Mouse (Mus musculus): ENCODE results near the gene Sarnp.
"Not testable (repeated sequence)": the region's sequence is repeated elsewhere in the genome, so short reads cannot be mapped to it uniquely, and the experiment has no call there.

Gene Sarnp

GRCm38 (mm10) chr10:128803771-128804270 lies 13.3 kb upstream of the Sarnp start, which contains the start of gene Dnajc14:
TSS of gene Dnajc14 (plus strand) at chr10:128804062.
- H3K27me3 ChIP-seq (ENCODE audit: control insufficient read depth, insufficient read depth, low read length, poor library complexity, severe bottlenecking), result no peaks in the 10 kb centered on the region
- peaks cover 2% of the 10 kb centered on the region; the same call in 1 of the 2 replicates for H3K36me3 ChIP-seq (ENCODE audit: control insufficient read depth, insufficient read depth, low read length, poor library complexity, severe bottlenecking)
- no peak for DNase-seq (ENCODE audit: low read depth, low spot score)

DNA sequence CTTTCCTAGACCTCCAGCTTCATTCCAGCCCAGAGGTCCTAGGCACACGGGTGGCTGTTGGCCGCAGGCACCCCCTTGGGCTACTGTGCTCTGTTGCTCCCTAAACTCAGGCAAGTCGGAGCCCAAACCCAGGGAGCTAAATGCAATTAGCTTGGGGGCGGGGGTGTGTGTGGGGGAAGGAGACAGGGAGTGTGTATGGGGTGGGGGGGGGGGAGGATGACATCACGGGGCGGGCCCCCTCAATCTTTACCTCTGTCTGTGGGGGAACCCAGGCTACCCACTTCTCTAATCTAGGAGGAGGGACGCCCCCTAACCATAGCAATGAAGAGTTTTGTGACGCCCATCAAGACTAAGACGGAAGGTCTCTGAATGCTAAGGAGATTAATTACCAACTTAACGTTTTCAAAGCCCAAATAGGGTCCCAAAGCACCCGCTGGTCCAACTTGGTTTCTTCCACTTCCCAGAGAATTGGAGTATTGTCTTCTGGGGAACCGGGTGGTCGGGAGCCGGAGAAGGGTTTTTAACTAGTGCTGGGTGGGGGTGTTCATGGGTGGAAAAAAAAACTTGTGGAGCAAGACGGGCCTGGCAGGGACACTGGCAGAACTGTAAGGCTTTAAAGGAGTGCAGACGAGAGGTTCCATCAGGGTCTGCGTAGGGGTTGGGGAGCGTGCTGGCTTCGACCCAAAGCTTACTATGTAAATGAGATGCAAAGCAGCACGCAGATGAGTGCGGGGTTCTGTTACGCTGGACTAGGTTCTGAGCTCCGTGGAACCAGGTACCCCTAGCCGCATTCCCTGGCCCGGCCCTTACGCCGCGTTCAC lies 12.7 kb upstream of the Sarnp start, which contains the start of gene Tmem198b:
TSS of gene Tmem198b (minus strand) at position 100 of the 821 bp plus-strand sequence.
- Histone ChIP-seq H3K36me3 (ENCODE audit: control insufficient read depth, insufficient read depth, low read length, poor library complexity, severe bottlenecking) (peaks cover 5% of the 10 kb centered on the region; the same call in 1 of the 2 replicates), H3K27me3 (ENCODE audit: control insufficient read depth, insufficient read depth, low read length, poor library complexity, severe bottlenecking) (no peaks in the 10 kb centered on the region)
- peak; percentile 88 for DNase-seq (ENCODE audit: low read depth, low spot score)

DNA sequence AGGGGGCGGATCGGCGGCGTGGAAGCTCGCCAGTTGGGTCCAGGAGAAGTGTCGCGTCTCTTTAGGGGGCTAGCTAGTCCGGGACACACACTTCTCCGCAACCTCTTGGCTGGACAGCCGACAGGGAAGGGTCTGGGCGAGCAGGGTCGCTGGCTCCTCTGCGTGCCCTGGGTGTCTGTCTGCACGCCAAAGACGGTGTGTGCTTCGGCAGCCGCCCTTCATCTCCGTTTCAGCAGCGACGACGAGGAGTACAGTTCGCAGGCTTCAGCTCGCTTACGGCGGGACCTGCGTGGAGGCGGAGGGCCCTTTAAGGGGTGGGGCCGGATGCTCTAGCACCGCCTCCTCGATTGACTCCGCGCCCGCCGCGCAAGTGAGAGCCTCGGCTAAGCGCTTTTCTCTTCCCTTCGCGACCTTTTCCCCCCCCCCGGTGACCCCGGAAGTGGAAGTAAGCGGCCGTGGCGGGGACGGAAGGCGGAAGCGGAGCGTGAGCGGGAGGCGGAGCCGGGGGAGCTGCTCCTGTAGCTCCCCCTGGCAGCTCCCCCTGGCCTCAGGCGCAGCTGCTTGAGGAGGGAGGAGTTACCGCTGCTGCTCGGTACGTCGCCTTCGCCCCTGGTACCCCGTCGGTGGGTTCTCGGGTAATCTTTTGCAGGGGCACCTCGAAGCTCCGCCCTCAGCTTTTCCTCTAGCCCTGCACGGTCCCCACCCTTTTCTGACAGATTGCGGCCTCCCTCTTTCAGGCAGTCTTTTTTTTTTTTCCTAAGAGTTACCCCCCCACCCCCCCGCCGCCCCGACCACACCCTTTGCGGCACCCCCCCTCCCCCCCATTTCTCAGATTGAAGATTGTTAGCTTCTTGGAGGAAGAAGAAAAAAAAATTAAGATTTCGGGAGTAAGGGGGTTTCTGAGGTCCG lies 11.8 kb upstream of the Sarnp start:
- peak; percentile 98 for DNase-seq (ENCODE audit: low read depth, low spot score)
- H3K27me3 ChIP-seq (ENCODE audit: control insufficient read depth, insufficient read depth, low read length, poor library complexity, severe bottlenecking), result no peaks in the 10 kb centered on the region
- H3K36me3 ChIP-seq (ENCODE audit: control insufficient read depth, insufficient read depth, low read length, poor library complexity, severe bottlenecking), result peaks cover 5% of the 10 kb centered on the region; the same call in 1 of the 2 replicates

DNA sequence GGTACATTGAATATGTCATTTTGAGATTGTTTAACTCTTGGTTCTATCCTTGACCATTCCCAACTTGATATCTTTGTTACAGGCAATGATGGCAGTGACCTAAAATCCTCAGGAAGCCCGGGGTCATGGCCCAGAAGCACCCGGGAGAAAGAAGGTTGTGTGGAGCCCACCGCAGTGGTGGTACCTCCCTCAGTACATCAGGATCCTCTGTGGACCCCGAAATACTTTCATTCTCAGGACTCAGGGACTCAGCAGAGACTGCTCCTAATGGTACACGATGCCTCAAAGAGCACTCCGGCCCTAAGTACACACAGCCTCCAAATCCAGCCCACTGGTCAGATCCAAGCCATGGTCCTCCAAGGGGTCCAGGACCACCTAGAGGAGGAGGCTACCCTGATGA lies 11.0 kb upstream of the Sarnp start:
- H3K36me3 ChIP-seq (ENCODE audit: control insufficient read depth, insufficient read depth, low read length, poor library complexity, severe bottlenecking), result peaks cover 5% of the 10 kb centered on the region; the same call in 1 of the 2 replicates
- no peaks in the 10 kb centered on the region for H3K27me3 ChIP-seq (ENCODE audit: control insufficient read depth, insufficient read depth, low read length, poor library complexity, severe bottlenecking)
- no peak for DNase-seq (ENCODE audit: low read depth, low spot score)

GRCm38 (mm10) chr10:128807018-128807417 lies 10.1 kb upstream of the Sarnp start:
- peaks cover 5% of the 10 kb centered on the region; the same call in 1 of the 2 replicates for H3K36me3 ChIP-seq (ENCODE audit: control insufficient read depth, insufficient read depth, low read length, poor library complexity, severe bottlenecking)
- DNase-seq (ENCODE audit: low read depth, low spot score), result no peak

DNA sequence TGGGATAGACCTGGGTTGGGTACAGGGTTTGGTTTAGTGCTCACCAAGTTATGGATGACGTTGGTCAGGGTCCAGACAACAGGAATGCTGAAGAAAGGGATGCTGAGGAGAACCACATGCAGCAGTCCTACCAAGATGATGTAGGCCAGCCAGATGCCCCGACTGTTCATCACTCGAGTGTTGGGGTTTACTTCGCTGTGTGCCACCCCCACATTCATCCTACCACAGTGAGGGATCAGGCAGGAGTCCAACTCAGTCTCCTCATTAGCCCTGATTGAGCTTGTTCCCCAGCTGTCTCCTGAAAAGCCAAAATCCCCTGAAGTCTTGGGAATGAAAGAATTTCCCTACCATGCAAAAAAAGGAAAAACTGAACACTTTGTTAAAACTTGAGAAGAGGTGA lies 3.1 kb downstream of the Sarnp start:
- Histone ChIP-seq H3K27me3 (ENCODE audit: control insufficient read depth, insufficient read depth, low read length, poor library complexity, severe bottlenecking) (no peaks in the 10 kb centered on the region), H3K36me3 (ENCODE audit: control insufficient read depth, insufficient read depth, low read length, poor library complexity, severe bottlenecking) (peaks cover 5% of the 10 kb centered on the region)
- DNase-seq (ENCODE audit: low read depth, low spot score), result no peak

More at GRCm38 (mm10) chr10:128807018-128807417, 10.1 kb upstream of the Sarnp start:
- no peaks in the 10 kb centered on the region for H3K27me3 ChIP-seq (ENCODE audit: control insufficient read depth, insufficient read depth, low read length, poor library complexity, severe bottlenecking)

GRCm38 (mm10) chr10:128821358-128822056 lies 4.4 kb downstream of the Sarnp start, which contains the start of gene Ormdl2:
TSS of gene Ormdl2 (minus strand) at chr10:128821645.
- no peaks in the 10 kb centered on the region for H3K27me3 ChIP-seq (ENCODE audit: control insufficient read depth, insufficient read depth, low read length, poor library complexity, severe bottlenecking)
- peaks cover 4% of the 10 kb centered on the region for H3K36me3 ChIP-seq (ENCODE audit: control insufficient read depth, insufficient read depth, low read length, poor library complexity, severe bottlenecking)
- peak; percentile 99 for DNase-seq (ENCODE audit: low read depth, low spot score)

DNA sequence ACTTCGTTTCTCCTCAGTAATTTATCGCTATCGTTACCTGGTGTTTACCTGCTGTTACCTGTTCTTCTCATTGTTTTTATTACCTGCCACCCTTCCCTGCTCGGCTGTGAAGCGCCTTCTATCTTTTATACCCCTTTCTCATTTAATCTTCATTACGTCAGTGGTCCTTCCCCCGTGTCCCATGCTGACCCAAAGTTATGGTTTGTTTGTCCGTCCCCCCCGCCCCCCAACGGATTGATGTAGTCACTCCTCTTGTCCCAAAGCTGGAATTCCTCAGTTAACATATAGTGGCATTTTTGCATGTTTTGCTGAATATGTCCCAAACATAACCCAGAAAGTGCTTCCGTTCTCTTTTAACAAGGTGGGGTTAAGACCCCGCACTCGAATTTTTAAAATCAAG lies 5.0 kb downstream of the Sarnp start:
- DNase-seq (ENCODE audit: low read depth, low spot score), result no peak
- no peaks in the 10 kb centered on the region; the same call in none of the 2 replicates for H3K36me3 ChIP-seq (ENCODE audit: control insufficient read depth, insufficient read depth, low read length, poor library complexity, severe bottlenecking)
- no peaks in the 10 kb centered on the region for H3K27me3 ChIP-seq (ENCODE audit: control insufficient read depth, insufficient read depth, low read length, poor library complexity, severe bottlenecking)

GRCm38 (mm10) chr10:128823087-128823486 lies 6.0 kb downstream of the Sarnp start:
- H3K36me3 ChIP-seq (ENCODE audit: control insufficient read depth, insufficient read depth, low read length, poor library complexity, severe bottlenecking); DNase-seq (ENCODE audit: low read depth, low spot score); H3K27me3 ChIP-seq (ENCODE audit: control insufficient read depth, insufficient read depth, low read length, poor library complexity, severe bottlenecking): not testable (repeated sequence)

DNA sequence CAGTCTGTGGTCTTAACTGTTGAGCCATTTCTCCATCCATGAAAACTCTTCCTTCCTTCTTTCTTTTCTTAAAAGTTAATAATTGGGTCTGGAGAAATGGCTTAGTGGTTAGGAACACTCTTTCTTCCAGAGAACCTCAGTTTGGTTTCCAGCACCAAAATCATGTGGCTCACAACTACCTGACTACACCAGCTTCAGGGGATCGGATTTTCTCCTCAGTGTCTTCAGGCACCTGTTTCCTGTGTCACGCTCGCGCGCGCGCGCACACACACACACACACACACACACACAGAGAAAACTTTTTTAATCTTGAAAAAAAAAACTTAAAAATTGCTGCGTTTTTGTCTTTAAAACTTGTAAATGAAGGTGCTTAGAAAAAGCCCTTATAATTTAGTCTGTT lies 6.7 kb downstream of the Sarnp start:
- peak; percentile 17 for DNase-seq (ENCODE audit: low read depth, low spot score)
- Histone ChIP-seq H3K27me3 (ENCODE audit: control insufficient read depth, insufficient read depth, low read length, poor library complexity, severe bottlenecking) (no peaks in the 10 kb centered on the region), H3K36me3 (ENCODE audit: control insufficient read depth, insufficient read depth, low read length, poor library complexity, severe bottlenecking) (no peaks in the 10 kb centered on the region; the same call in none of the 2 replicates)

- Histone ChIP-seq H3K27me3 (ENCODE audit: control insufficient read depth, insufficient read depth, low read length, poor library complexity, severe bottlenecking) (no peaks in the 10 kb centered on the region), H3K36me3 (ENCODE audit: control insufficient read depth, insufficient read depth, low read length, poor library complexity, severe bottlenecking) (peaks cover 17% of the 10 kb centered on the region)
- no peak for DNase-seq (ENCODE audit: low read depth, low spot score)
Measured at GRCm38 (mm10) chr10:128837400-128837799, 20.3 kb downstream of the Sarnp start.

DNA sequence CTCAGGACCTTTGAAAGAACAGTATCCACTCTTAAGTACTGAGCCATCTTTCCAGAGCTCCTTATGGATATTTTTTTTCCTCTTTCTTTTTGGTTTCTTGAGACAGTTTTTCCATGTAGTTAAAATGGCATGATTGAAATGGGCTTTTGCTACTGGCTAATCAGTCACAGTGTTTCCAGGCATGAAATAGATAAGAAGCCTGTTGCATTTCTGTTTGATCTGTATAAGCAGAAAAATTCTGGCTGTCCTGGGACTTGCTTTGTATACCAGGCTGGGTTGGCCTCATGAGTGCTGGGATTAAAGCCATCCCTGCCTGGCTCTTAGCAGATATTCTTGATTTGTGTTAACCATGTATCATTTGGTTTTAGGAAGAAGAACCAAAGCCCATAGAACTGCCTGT lies 22.3 kb downstream of the Sarnp start:
- H3K27me3 ChIP-seq (ENCODE audit: control insufficient read depth, insufficient read depth, low read length, poor library complexity, severe bottlenecking), result no peaks in the 10 kb centered on the region
- no peak for DNase-seq (ENCODE audit: low read depth, low spot score)
- peaks cover 19% of the 10 kb centered on the region for H3K36me3 ChIP-seq (ENCODE audit: control insufficient read depth, insufficient read depth, low read length, poor library complexity, severe bottlenecking)

DNA sequence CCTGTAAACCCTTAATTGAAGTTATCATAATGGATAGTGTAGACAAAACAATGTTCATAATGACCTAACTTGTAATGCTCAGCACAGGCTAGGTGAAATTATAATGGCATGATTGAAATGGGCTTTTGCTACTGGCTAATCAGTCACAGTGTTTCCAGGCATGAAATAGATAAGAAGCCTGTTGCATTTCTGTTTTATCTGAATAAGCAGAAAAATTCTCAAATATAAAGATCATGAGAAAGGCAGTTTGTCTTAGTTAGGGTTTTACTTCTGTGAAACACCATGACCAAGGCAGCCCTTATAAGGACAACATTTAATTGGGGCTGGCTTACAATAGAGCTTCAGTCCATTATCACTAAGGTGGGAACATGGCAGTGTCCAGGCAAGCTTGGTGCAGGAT lies 23.5 kb downstream of the Sarnp start:
- no peak for DNase-seq (ENCODE audit: low read depth, low spot score)
- no peaks in the 10 kb centered on the region for H3K27me3 ChIP-seq (ENCODE audit: control insufficient read depth, insufficient read depth, low read length, poor library complexity, severe bottlenecking)
- H3K36me3 ChIP-seq (ENCODE audit: control insufficient read depth, insufficient read depth, low read length, poor library complexity, severe bottlenecking), result peaks cover 17% of the 10 kb centered on the region

GRCm38 (mm10) chr10:128843260-128843659 lies 26.1 kb downstream of the Sarnp start:
- H3K27me3 ChIP-seq (ENCODE audit: control insufficient read depth, insufficient read depth, low read length, poor library complexity, severe bottlenecking), result no peaks in the 10 kb centered on the region
- H3K36me3 ChIP-seq (ENCODE audit: control insufficient read depth, insufficient read depth, low read length, poor library complexity, severe bottlenecking), result peaks cover 14% of the 10 kb centered on the region
- DNase-seq (ENCODE audit: low read depth, low spot score), result no peak

Data from splenic B cell, adult 2 months (primary cell).